Mouse (Mus musculus) heart, adult 2 months (tissue): ENCODE data around the gene Irf2.

Experiments
- CTCF ChIP-seq: fragments of 200-600 bp; IDR thresholded peaks from 2 replicates; pipeline ENCODE4 v1.8.1; 2022; ENCODE audit warnings: antibody characterized with exemption, mild to moderate bottlenecking, moderate library complexity
- EP300 ChIP-seq: fragments of 200-500 bp; IDR thresholded peaks from 2 replicates; pipeline ENCODE4 v1.6.1; 2011; ENCODE audit warnings: low read depth, low read length, control low read depth; ENCODE audit not compliant: insufficient read depth
- POLR2A ChIP-seq: fragments of 200-500 bp; IDR thresholded peaks from 2 replicates; pipeline ENCODE4 v1.6.1; 2011; ENCODE audit warnings: mild to moderate bottlenecking, low read depth, low read length, control low read depth; ENCODE audit not compliant: insufficient read depth

DNA sequence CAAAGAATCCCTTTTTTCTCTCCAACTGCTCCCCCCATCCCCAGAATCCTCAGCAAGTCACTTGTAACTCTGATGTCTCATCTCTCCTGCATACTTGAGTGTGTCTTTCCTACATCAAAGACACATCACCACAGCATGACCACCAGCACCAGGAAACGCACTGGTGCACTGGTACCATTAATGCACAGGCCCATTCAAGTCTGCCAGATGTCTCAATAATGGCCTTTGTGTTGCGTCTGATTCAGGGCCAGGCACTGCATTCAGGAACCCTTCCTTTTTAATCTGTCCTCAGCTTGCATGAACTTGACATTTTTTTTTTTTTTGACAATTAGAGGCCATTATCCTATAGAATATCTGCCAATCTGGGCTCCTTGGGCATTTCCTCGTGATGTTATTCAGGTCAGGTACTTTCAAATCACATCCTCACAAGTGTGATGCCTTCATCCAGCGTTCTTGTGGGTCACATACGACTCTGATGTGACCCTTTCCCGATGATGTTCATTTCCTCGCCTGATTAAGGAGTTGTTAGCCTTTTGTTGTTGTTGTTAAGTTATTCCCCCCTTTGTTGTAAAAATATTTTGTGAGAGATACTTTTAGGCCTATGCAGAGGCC is 31.5 kb downstream of the Irf2 start:
- no peak for TF ChIP-seq EP300
- no peak for TF ChIP-seq CTCF
- no peak for TF ChIP-seq POLR2A
